Mouse (Mus musculus): Measurements from ENCODE around the gene Gm37419.

Gene Gm37419

DNA sequence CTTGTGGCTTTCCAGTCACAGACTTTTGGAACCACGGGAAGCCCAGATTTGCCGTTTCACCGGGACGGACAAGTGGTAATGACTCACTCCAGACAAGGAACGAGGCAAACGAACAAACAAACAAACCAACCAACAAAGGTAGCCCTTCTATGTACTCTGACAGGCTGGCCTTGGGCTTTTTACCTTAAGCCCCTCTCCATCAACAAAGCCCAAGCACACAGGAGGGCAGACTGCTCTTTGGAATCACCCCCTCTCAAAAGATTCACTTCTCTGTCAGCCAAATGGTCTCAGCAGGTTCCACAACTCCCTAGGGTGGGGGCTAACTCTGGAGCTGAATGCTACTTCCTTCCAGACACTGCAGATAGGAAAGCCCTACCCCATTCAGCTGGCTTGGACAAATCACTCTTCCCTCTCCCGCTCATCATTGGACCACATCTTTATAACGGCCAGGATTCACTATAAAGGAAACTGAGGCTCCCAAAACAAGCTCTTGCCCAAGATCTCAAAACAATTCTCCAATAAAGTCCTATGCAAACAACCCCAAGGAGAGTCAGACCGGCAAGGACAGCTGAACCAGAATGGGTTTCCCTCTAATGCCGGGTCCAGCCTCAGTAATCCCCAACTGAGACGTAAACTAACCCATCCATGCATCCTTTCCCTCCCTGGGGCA is 7.9 kb upstream of the Gm37419 start:
- peak; percentile 32 for DNase-seq

DNA sequence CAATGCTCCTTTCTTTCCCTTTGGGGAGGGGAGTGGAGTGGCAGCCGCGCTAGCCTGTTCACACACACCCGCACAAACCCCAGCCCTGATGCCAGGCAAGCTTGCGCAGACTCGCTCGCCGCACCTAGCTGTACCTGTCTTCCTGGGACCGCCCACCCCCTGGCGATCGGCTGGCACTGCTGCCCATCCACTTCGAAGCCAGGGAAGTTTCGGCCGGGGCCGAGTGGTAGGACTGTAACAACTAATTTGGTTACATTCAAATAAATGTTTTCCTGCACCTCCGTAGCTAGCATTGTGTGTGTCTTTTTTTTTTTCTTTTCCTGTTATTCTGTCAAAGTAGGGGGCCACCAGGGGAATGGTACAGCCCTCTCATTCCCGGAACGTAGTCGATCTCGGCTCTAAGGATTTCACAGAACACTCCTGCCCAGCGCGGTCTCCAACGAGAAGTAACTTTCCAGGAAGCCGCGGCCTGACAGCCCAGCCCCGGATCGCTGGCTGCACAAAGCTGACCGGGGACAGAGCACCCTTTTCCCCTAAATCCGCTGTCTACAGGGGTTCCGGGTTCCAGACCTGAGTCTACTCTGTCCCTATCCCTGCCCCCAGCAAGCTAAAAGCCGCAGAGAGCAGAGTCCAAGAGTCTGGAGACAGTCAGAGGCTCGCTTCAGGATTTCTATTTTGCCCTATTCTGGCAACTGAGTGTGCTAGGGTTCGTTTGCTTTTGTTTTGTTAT is 7.1 kb upstream of the Gm37419 start:
- peak; percentile 58 for DNase-seq

DNA sequence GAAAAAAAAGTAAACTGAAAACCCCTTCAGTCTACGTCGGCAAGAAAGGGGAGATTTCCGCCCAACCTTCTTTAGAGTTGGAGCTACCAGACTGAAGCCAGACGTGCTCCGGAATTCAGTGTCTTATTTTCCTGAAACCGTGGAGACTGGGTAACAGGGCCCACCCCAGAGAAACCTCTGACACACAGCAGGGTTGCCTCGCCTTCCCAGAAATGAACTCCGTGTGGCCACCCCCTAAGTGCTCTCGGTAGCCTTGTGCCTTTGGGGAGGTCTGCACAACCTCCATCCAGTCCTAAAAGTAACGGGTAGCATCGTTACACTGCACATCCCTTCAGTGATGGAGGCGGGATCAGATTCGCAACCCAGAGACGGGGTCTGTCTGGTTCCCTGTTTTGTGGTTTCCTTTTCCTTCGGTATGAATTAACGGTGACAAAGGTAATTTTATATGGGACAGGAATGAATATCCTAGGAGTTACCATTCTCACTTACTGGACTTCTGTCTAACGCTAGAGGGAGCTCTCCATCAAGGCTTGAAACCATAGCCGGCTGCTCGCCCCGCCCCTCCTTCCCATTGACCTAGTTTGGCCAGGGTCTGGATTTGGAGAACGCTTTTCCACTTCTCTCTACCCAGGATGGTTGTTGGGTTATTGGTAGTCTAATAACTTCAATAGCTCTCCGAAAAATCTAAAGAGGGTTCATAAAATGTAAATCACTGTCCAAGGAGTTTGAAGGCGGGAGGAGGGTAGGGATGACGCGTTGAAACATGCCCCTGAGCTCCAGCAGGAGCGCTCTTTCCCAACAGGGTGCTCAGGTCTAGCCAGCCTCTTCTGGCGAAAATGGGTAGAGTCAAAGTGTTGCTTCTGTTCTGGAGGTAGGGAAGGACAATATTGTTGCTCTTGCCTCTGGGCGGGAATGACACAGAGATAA is 6.1 kb upstream of the Gm37419 start:
- peak; percentile 86 for DNase-seq

DNA sequence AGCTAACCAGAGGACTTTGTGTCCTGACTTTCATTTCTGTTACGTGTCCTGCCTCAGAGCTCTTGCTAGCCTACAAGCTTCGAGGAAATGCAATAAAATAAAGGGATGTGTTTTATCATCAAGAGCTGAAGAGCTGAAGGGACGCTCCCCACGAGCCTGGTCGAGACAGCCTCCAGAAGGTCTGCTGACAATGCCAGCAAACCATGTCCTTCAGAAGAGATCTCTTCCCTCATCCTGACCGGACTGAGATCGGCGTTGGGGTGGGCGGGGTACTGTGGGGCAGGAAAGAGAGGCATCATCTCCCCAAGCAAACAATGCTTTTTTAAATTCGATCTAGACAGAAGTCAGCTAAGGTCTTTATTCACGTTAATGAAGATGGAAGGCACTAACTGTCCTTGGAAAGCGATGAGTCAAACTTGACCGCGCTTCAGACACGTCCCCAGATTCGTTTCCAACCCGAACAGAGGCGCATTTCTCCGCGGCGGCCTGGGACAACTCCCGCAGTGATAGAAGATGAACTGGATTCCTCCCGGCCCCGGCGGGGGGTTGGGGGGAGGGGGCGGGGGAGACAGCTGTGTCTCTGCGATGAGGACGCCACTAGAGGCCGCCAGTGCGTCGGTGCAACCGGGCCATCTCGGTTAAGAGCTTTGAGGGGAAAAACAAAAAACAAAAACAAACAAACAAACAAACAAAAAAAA is 5.2 kb upstream of the Gm37419 start:
- DNase-seq, result peak; percentile 86

DNA sequence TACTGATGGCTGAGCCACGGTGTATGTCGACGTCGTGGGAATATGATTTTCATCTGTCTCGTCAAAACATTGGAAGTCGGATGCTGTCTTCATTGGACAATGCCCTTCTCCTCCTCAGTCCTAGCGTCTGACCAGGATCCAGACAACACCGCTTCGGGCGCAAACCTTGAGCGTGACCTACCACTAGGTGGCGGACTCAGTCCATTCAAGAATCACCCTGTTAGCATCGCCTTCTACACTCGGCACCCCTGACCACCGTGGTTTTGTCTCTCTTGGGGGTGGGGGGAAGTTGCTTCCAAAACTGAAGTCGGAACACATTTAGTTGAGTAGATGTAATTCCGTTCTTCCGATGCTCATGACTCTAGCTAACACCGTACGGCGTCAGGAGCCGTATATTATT is 4.1 kb upstream of the Gm37419 start:
- DNase-seq, result peak; percentile 87

DNA sequence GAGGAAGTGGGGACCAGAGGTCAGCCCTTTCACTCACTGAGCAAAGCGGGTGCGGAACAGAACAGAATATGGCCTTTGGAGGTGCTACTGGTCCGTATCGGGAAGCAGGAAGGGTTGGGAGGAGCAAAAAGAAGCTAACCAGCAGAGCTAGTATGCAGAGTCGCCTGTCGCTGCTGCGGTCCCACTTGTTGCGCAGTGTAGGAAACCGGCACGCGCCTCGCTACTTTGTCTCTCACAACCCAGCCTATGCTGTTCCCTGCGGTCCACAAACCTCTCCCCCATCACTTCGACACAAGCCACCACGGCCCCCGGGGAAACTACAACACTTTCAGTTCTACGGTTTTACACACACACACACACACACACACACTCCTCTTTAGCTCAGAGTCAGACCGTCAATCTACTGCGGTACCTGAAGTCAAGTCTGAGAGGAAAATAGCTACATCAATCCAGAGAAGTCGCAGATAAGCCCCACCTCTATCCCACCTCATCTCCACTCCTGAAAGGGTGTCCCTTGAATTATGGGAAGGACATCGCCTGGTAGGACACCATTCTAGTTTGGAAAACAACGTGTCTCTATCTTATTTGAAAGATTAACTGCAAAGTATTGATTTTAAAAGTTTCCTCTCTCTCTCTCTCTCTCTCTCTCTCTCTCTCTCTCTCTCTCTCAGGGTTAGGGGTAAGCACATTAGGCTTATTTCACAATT is 3.4 kb upstream of the Gm37419 start:
- DNase-seq, result peak; percentile 72

DNA sequence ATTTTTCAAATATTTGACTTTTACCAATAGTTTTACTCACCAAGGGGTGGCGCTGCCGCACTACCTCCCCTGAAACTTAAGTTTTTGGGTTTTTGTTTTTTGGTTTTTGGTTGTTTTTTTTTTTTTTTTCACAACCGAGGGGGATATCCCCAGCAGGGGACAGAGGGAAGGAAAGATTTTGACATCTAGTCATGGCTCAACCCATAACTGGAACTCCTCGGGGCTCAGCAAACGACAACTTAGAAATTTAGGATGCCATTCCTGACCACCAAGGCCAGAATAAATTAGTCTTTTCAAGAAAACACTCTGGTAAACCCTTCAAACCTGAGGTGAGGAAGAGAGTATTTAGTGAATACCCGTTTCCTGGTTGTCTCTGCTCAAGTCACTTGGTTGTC is 2.8 kb upstream of the Gm37419 start:
- DNase-seq, result peak; percentile 31

DNA sequence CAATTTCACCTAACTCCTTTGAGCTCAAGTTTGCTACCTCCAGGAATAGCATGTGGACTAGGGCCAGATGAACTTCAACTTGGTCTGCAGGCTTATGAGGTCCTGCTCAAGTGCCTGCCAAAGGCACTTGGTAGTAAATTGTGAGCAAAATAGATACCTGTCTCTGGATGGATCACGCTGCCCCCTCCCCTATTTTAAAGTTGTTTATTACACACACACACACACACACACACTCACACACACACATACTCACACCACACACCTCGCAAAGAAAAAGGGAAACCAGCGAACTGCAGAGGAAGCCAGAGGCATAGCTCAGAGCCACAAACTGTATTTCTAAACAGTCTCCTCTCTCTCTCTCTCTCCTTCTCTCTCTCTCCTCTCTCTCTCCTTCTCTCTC is 2.1 kb upstream of the Gm37419 start:
- DNase-seq, result peak; percentile 51

DNA sequence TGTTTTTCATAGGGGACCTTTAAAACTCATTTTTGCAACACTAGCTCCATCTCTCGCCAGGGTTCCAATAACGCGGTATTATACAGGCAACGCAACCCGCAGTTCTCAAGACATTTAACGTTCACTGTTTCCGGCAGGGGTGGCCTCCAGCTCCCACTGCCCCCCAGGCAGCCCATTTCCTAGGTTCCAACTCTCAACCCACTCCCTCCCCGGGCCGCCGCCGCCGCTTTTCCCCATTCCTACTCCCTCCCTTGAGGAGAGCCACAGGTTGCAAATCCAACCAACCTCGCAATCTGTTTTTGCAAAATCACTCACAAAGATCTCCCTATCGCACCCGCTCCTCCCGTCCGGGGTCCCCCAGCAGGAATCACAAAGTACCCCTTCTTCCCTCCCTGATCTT is 1.4 kb upstream of the Gm37419 start:
- peak; percentile 70 for DNase-seq

DNA sequence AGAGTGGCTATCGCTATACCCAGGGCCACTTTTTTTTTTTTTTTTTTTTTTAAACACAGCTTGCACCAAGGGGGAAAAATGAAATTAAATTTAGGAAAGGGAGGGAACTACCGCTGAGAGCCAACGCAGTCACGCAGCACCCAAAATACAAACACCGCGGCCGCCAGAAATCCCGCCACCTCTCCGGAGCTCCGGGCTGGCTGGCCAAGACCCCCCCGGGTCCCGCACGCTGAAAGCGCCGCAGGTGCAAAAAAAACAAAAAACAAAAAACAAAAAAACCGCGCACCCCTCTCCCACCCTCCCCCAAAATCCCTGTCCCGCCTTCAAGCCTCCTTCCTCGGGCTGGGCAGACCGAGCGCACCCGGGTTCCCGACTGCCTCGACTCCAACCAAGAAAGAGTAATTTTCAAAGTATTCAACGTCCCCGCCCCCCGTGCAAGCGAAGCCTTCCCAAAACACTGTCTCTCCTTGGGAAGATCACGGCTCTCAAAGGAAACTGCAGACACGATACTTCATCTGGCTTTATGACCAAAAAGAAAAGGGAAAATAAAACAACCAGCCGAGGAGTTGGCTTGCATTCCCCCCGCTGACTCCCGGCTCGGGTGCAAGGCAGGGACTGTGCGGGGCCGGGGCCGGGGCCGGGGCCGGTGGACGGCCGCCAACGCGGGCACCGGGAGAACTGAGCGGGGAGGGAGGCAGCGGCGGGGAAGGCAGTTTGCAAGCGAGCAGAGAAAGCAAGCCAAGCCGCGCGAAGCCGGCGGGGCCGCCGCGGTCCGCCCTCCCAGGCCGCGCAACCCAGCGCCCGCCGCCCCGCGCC is 733 bp upstream of the Gm37419 start:
- DNase-seq, result peak; percentile 75

DNA sequence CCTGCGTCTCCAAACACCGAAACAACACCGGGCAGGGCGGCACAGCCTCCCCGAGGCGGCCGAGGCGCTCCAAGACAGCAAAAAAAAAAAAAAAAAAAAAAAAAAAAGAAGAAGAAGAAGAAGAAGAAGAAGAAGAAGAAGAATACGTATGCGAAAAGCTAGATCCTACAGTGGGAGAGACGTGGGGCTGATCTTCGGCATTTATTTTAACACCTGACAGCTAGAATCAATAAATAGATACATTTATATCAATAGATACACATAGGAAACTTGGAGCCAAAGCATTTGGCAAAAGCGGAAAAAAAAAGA is 171 bp upstream of the Gm37419 start:
- DNase-seq, result no peak

DNA sequence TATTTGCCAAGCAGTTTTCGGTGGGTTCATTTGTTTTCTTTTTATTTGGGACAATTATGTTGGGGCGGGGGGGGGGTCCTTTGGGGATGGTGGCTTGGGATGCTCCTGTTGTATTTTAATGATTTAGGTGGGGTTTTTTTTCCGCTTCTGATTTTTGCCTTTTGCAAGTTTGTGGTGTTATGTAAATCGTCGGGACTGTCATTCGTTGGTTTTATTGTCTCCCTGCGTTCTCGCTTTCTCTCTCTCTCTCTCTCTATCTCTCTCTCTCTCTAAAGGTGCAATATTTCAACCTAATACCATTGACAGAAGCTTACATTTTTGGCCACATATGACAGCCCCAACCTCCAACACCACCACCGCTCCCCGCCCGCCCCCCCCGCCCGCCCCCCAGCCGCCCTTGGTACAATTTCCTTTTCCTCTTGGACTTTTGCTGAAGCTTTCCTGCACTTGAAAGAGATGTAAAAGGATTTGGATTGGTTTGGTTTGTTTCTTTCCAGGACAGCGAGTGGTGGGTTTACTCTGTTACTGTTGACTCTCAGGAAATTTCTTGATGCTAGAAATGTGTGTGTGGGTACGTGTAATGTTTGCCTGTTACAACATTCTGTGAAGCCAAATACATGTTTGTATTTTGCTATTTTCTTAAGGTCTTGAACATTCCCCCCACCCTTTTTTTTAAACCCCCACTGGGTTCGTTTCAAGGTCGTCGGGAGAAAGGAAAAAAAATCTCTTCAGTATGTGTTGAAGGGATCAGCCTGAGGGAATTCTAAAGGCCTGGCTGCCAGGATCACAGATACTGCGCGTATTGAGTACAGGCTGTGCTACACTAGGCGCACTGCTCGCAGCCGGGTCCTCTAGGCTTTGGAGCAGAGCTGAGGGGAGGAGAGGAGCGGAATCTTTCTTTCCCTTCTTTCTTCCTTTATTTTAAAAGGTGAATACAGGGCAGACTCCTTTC is 1.2 kb downstream of the Gm37419 start:
- DNase-seq, result peak; percentile 74

DNA sequence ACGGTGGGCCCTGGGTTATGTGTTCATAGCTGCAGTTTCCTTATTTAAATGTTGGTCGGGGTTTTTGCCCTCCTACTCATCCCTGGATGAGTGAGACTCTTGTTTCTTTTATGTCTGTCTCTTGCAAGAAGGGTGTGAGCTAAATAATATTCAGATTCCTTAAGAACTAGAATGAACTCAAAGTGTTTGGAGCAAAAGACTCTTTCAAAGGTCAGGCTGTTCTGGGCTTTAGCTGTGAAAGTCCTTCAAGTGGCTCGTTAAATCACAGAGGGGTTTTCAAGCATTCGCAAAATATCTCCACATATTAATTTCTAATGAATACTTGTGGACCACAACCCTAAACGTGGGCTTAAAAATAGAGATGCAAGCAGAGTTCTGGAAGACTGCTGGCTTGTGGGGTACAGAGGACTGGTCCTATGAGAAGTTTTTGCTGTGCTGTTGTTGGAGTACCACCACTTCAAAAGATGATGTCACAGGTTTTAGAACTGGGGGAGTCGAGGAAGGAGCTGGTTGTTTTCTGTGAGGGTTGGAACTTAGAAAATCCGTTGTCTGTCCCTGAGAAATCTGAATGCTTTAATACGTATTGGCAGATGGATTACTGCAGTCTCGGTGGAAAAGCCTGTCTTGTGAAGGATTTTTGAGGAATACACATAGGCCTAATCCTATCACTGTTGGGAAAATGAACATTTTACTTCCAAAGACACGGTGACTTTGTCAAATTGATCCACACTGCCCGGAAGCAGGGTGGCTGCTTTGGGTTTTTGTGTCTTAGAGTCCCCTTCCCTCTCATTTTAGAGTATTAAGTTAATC is 2.1 kb downstream of the Gm37419 start:
- no peak for DNase-seq

DNA sequence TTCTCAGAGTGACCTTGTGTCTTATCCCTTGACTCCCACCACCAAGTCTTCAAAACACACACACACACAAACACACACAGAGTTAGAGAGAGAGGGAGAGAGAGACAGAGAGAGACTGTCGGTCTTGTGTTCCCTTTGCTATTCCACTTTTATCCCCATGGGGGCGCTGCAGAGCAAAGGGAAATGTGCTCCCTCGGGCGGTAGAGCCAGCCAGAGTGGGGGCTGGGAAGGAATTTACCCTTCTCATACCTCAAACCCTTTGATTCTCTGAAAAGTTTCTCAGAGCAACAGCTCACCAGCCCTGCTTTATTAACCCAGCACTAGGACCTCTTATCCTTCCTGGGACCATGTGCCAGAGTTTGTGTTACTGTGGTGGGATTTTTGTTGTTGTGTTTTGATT is 2.9 kb downstream of the Gm37419 start:
- peak; percentile 89 for DNase-seq

DNA sequence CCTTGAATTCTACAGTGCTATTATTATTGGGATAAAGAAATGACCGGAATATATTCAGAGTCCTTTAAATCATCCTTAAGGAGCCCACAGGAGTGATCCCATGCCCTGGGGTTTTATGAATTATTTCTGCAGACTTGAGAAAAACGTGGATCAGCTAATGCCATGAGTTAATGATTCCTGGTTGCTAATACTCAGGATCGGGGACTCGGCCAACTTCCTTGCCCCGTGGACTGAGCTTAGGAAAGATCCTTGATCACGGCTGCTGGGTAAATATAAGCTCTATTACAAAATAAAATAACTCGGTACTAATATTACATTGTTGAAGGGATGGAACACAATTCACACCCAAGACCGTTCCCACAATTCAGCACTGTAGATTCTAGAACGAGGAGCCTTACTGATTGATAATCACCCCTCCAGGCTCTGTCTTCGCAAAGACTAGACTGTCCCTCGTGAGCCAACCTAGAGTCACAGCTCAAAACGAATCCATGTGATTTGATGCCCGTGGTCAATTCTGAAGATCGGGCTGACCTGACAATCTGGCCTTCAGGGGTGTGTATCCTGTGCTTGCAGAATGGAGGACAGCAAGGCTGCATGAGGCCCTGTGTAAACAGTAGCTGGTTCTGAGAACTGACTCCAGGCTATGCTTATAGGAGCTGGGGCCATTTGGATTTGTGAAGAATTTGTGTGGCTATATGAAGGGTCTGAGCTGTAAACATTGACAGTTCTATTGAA is 3.7 kb downstream of the Gm37419 start:
- DNase-seq, result no peak

DNA sequence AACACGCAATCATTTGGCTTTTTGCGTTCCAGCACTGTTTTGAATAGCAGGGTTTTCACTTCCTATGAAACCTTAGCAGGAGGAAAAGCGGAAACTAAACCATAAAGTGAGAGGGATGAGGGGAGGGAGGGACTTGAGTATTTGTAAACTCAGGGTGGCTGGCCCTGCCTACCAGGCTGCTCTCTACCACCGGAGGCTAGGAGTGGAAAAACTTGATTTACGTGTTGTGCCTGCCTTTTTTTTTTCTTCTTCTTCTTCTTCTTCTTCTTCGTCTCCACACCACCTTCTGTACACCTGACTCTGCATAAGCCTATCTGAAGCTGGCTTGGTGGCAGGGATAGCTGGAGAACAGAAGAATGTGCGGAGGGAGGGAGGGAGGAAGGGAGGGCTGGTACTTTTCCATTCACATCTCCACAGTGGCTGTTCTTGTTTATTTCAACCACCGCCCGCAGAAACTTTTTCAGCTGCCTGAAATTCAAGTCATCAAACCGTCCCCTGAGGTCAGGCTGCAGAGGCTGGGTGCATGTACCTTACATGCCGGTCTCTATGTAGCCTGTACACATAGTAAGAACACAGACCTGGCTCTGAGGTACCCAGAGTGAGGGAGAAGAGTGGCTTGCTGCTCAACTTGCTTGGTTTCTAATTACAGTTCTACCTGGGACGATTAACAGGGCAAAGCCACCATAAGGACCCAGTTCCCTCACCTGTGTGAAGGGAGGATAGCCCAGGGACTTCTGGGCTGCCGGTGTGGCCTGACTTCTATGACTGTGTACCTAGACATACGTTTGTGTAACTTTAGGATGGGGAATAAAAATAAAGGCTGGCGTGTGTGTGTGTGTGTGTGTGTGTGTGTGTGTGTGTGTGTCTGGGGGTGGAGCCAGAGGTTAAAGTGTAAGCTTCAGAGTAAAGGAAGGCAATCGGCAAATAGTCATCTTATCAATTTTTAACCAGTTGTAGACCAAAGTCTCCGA is 5.4 kb downstream of the Gm37419 start:
- peak; percentile 37 for DNase-seq

DNA sequence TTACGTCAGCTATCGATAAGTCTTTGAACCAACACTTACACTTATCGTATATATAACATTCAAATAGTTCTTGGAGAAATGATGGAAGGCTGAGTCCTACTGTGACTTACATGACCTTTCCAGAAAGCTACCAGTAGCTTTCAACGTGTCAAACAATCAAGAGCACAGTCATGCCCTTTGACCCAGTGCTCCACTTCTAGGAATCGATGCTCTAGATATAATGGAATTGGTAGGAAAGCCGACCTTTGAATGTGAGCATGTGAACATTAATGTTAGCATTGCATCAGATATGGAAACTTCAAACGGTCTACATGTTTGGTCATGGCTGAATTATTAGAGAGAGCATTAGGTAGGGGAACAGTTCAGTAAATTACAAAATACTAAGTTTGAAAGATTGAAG is 8.1 kb downstream of the Gm37419 start:
- no peak for DNase-seq

DNA sequence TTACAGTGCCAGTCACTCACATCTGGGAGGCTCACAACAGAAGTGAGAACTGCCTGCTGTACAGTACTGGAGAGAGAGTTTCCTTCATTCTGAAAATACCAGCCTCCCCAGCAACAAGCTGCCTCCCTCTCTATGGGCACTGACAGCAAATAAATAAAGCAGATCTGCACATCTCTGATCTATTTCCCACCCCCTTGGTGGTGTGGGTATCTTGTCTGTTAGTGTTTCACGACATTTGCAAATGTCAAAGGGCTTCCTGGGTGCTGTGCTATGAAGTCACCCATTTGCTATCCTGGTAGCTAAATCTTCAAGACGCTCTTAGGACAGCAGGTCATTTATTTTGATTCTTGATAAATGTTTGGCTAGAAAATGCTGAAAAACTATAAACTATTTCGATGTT is 8.9 kb downstream of the Gm37419 start:
- no peak for DNase-seq
